Mouse (Mus musculus) heart, postnatal 4 days (tissue): ENCODE data around the gene Trf. TPM values are rescaled to one million over a fixed set of nuclear protein-coding genes. Genes with fewer than 3 reads are reported as not detected.

Experiments
- total RNA-seq, 2 experiments: library from RNA; stranded (reverse); gene quantifications; 2 replicates each; pipeline ENCODE4 v1.2.3; 2021

Gene Trf
- total RNA-seq, 2 experiments from 2014 or later = 19.2 to 21.1 TPM

Other genes starting within 250 kb of the Trf start
- 1 to 10 TPM; 9.5 to 10.0 TPM for gene Slco2a1, start 241.7 kb downstream of the Trf start, total RNA-seq
- gene Rab6b, start 118.7 kb downstream of the Trf start, total RNA-seq = 1 to 10 TPM; 1.3 to 1.4 TPM
- 10 to 100 TPM; 24.9 to 26.7 TPM for gene Srprb, start 28.3 kb downstream of the Trf start, total RNA-seq
- 1 to 10 TPM; 4.9 to 6.7 TPM for gene Gm20425, start 137 bp downstream of the Trf start, total RNA-seq
- gene 1300017J02Rik, start 74.6 kb upstream of the Trf start, total RNA-seq = under 1 TPM; 0.23 to 0.48 TPM
- 10 to 100 TPM; 58.6 to 65.2 TPM for gene Topbp1, start 74.8 kb upstream of the Trf start, total RNA-seq
- 100 to 1,000 TPM; 143 to 145 TPM for gene Cdv3, start 135.4 kb upstream of the Trf start, total RNA-seq
- gene Bfsp2, start 250.0 kb upstream of the Trf start, total RNA-seq = under 1 TPM; 0.38 to 0.88 TPM